Mouse (Mus musculus) kidney, postnatal 0 days (tissue): ENCODE data around the gene Gm40460. TPM values are rescaled to one million over a fixed set of nuclear protein-coding genes. Genes with fewer than 3 reads are reported as not detected.
A peak's percentile ranks its signal among the peaks of the same experiment; 100 is the strongest.
"Not testable (repeated sequence)": the region's sequence is repeated elsewhere in the genome, so short reads cannot be mapped to it uniquely, and the experiment has no call there.

Experiments used
- ATAC-seq: fragments of 200-750 bp; cut with Nextera tagmentation; replicated peaks from 2 replicates; pipeline ENCODE4 v1.8.0; 2017; ENCODE audit warnings: low read depth, moderate number of reproducible peaks, moderate TSS enrichment, moderate library complexity; ENCODE audit not compliant: low FRiP score
- DNase-seq: peaks from one replicate; pipeline ENCODE4 v3.0.0-alpha.2; 2016; ENCODE audit warnings: low spot score
- H3K27ac ChIP-seq: fragments of 300-500 bp; sonication (generic); 2 replicates; pipeline ENCODE4 v1.5.1; 2014; ENCODE audit warnings: mild to moderate bottlenecking
- H3K27me3 ChIP-seq: fragments of 300-500 bp; sonication (generic); 2 replicates; pipeline ENCODE4 v1.6.1; 2014; ENCODE audit warnings: low read length, mixed read lengths; ENCODE audit not compliant: insufficient read depth
- H3K36me3 ChIP-seq: fragments of 300-500 bp; sonication (generic); 2 replicates; pipeline ENCODE4 v1.6.1; 2014; ENCODE audit warnings: low read length, mixed read lengths; ENCODE audit not compliant: insufficient read depth
- H3K4me1 ChIP-seq: fragments of 300-500 bp; sonication (generic); replicated peaks from 2 replicates; pipeline ENCODE4 v1.6.1; 2014; ENCODE audit warnings: antibody characterized with exemption, low read length, mixed read lengths; ENCODE audit not compliant: insufficient read depth
- H3K4me2 ChIP-seq: fragments of 300-500 bp; sonication (generic); 2 replicates; pipeline ENCODE4 v1.6.1; 2014; ENCODE audit warnings: mild to moderate bottlenecking, low read length, moderate library complexity, mixed read lengths
- H3K4me3 ChIP-seq: fragments of 300-500 bp; sonication (generic); replicated peaks from 2 replicates; pipeline ENCODE4 v1.5.1; 2014; ENCODE audit warnings: low read depth, low read length
- H3K9ac ChIP-seq: fragments of 300-500 bp; sonication (generic); 2 replicates; pipeline ENCODE4 v1.6.1; 2014; ENCODE audit warnings: low read depth, low read length
- H3K9me3 ChIP-seq: fragments of 300-500 bp; sonication (generic); replicated peaks from 2 replicates; pipeline ENCODE4 v1.6.1; 2016; ENCODE audit warnings: low read length, inconsistent platforms, mixed read lengths
- CTCF ChIP-seq: IDR thresholded peaks from 2 replicates; pipeline ENCODE4 v1.5.1; 2016; ENCODE audit warnings: antibody characterized with exemption, low read depth, mild to moderate bottlenecking, moderate library complexity
- WGBS: fragments of 180-500 bp; shearing (Covaris S2); extraction: QIAGEN DNeasy Blood & Tissue Kit; methylation state at CpG from one replicate; pipeline ENCODE4 v1.1.7; 2014; 5-methylcytosine and 5-hydroxymethylcytosine counted together
- polyA plus RNA-seq: library from polyadenylated mRNA; unstranded; fragments of >200 nt; fragmentation: Nextera tagmentation; extraction: Ambion mirVana; gene quantifications from 2 replicates; pipeline ENCODE4 v1.2.1, GENCODE M21; 2015

Gm40460 gene
- not detected in 2 replicates for polyA plus RNA-seq

- Histone ChIP-seq H3K4me2 (no peak within 1 kb of the TSS), H3K9me3 (no peaks in the 10 kb centered on the region), H3K4me1 (no peaks in the 10 kb centered on the region), H3K9ac (no peak within 1 kb of the TSS), H3K36me3 (no peaks in the 10 kb centered on the region), H3K4me3 (no peak within 1 kb of the TSS), H3K27me3 (no peaks in the 10 kb centered on the region), H3K27ac (no peak within 1 kb of the TSS)
- ATAC-seq (no peak), DNase-seq (peak; percentile 21)
- WGBS, result 28% methylated on average over 2 of the region's 2 CpGs
- TF ChIP-seq CTCF, result no peak
Measured at GRCm38 (mm10) chr7:142240978-142241377, at the start of gene Gm40460. Gene Gm40460, minus strand, starts transcription at chr7:142241078.

GRCm38 (mm10) chr7:142285910-142286612 lies 45.2 kb upstream of the Gm40460 start:
- not testable (repeated sequence) for ATAC-seq, H3K4me2 ChIP-seq, H3K36me3 ChIP-seq, H3K4me1 ChIP-seq, H3K9ac ChIP-seq, H3K27me3 ChIP-seq, H3K4me3 ChIP-seq, H3K27ac ChIP-seq, H3K9me3 ChIP-seq
- WGBS, result 37% methylated on average over 9 of the region's 9 CpGs
- DNase-seq, result peak; percentile 56

- peak overlapping the region; percentile 77; the same call in 1 of the 2 replicates for H3K9ac ChIP-seq
- no peaks in the 10 kb centered on the region for H3K9me3 ChIP-seq
- peak; percentile 69 for TF ChIP-seq CTCF
- no peaks in the 10 kb centered on the region for H3K36me3 ChIP-seq
- peak overlapping the region; percentile 84 for H3K4me2 ChIP-seq
- 12% methylated on average over 23 of the region's 23 CpGs for WGBS
- ATAC-seq (peak; percentile 63; the same call in 1 of the 2 replicates), DNase-seq (peak; percentile 81)
- peak overlapping the region; percentile 55 for H3K4me3 ChIP-seq
- H3K4me1 ChIP-seq, result no peaks in the 10 kb centered on the region
- H3K27me3 ChIP-seq, result no peaks in the 10 kb centered on the region
- H3K27ac ChIP-seq, result peak overlapping the region; percentile 89
Measured at GRCm38 (mm10) chr7:142285130-142285835, 44.4 kb upstream of the Gm40460 start.

DNA sequence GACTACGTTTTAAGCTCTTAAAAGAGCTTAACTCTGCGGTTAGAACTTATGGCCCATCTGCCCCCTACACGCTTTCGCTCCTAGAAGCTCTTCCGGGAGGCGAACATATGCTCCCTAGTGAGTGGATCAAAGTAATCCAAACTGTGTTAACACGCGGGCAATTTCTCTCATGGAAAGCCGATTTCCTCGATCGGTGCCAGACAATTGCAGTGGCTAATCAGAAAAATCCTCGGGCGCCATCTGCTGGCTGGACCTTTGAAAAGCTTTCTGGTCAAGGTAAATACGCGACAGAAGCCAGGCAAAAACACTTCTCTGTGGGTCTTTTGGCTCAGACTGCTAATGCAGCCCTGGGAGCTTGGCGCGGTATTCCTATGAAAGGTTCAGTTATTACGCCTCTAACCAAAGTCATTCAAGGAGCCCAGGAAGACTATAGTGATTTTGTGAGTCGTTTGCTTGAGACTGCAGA lies 43.8 kb upstream of the Gm40460 start:
- TF ChIP-seq CTCF, result peak; percentile 83
- no peaks in the 10 kb centered on the region for H3K9me3 ChIP-seq
- DNase-seq, result peak; percentile 97

DNA sequence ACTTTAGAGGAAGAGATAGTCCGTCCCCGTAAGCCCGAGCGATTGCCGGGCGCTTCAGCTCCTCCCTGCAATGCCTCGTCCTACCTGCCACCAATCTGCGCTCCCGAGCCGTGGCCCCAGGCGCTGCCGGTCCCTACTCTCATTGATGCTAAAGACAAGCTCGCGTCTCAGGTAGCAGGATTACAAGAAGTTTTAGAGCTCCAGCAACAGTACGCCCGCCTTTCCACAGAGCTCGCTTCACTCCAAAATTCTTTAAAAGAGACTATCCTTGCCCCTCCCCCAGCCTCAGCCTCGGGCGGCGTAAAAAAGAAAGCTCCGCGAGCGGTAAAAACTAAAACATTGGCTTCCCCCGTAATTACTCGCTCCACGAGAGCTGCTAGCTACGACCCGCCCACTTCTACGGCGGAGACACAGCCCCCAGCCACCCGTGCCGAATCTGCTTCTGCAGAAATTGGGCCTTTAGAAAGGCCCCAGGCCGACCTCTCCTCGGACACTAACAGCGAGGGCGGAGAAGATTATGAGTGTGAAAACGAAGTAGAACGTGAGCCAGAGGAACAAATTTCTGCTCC lies 43.2 kb upstream of the Gm40460 start:
- H3K27ac ChIP-seq, result peak overlapping the region; percentile 89
- TF ChIP-seq CTCF, result peak; percentile 29; the same call in 1 of the 2 replicates
- peak overlapping the region; percentile 55 for H3K4me3 ChIP-seq
- ATAC-seq, result peak; percentile 77
- no peaks in the 10 kb centered on the region for H3K36me3 ChIP-seq
- no peaks in the 10 kb centered on the region for H3K4me1 ChIP-seq
- peak overlapping the region; percentile 77 for H3K9ac ChIP-seq
- H3K4me2 ChIP-seq, result peak overlapping the region; percentile 84
- no peaks in the 10 kb centered on the region for H3K9me3 ChIP-seq
- peak; percentile 88 for DNase-seq
- under 1% methylated on average over 38 of the region's 38 CpGs for WGBS
- H3K27me3 ChIP-seq, result no peaks in the 10 kb centered on the region

More for the DNA sequence above, 43.8 kb upstream of the Gm40460 start:
- no peaks in the 10 kb centered on the region for H3K27me3 ChIP-seq
- H3K4me3 ChIP-seq, result peak overlapping the region; percentile 55
- peak overlapping the region; percentile 89 for H3K27ac ChIP-seq
- under 1% methylated on average over 19 of the region's 19 CpGs for WGBS
- H3K4me2 ChIP-seq, result peak overlapping the region; percentile 84
- peak; percentile 75 for ATAC-seq
- no peaks in the 10 kb centered on the region for H3K36me3 ChIP-seq
- no peaks in the 10 kb centered on the region for H3K4me1 ChIP-seq
- peak overlapping the region; percentile 77 for H3K9ac ChIP-seq

DNA sequence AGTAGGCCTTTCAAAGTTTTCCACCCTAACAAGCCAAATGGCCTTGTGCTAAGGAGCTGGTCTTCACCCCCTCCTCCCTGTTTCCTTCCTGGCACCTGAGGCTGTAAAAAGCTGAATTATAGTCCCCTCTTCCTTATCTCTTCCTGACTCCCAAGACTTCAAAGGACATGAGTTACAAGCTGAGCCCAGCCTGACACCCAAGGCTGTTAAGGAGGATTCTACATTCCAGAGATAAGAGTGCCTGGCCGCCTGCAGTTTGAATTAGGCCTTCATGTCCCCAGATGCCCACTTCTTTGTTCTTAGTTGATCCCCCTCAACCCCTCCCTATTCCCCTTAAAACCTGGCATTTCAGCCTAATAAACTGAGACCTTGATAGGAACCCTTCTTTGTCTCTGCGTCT lies 42.0 kb upstream of the Gm40460 start:
- not testable (repeated sequence) for H3K36me3 ChIP-seq, H3K4me1 ChIP-seq, ATAC-seq, H3K9me3 ChIP-seq, H3K27me3 ChIP-seq, H3K4me3 ChIP-seq, DNase-seq
- H3K27ac ChIP-seq, result 0 out of 2 replicates have a peak overlapping the region, but pooled peaks have one; percentile 8
- WGBS, result 36% methylated on average over 2 of the region's 2 CpGs
- H3K4me2 ChIP-seq, result peak overlapping the region; percentile 84
- 0 out of 2 replicates have a peak overlapping the region, but pooled peaks have one; percentile 18 for H3K9ac ChIP-seq
